ENCODE assay signal across 8 mouse cellular contexts in the genomic region with DNA sequence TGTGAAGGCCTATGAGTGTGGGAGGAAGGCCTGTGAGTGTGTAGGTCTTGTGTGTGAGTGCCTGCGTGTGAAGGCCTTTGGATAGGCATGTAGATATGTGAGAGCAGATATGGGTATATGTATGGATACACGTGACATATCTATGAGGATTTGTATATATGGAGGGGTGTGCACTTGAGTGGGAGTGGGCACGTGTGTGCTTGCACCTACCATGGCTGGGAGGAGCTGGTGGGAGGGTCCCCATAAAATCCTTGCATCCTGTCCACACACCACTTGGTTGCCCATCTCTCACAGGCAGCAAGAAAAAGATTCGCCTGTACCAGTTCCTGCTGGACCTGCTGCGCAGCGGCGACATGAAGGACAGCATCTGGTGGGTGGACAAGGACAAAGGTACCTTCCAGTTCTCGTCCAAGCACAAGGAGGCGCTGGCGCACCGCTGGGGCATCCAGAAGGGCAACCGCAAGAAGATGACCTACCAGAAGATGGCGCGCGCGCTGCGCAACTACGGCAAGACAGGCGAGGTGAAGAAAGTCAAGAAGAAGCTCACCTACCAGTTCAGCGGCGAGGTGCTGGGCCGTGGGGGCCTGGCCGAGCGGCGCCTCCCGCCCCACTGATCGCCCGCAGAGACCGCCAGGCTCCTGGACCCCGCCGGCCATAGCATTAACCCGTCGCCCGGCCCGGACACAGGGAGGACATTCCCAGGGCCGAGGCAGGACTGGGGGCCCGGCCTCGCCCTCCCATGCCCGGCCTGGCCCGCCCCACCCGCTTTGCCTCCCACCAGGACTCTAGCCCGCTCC. TPM values are rescaled to one million over a fixed set of nuclear protein-coding genes. Genes with fewer than 3 reads are reported as not detected.
DNase-seq lines count a peak whose midpoint lies in the region; ATAC-seq and TF ChIP-seq lines count a peak whose summit lies in the region.

No protein-coding gene starts in this region.

- peaks cover 17% of the 10 kb centered on the region for H3K4me1 ChIP-seq in forebrain, embryonic 10.5 days
- peaks cover 34% of the 10 kb centered on the region for H3K4me1 ChIP-seq in heart, embryonic 15.5 days (replicated peaks)
- H3K4me1 ChIP-seq in liver, embryonic 14.5 days (replicated peaks; ENCODE audit: control insufficient read depth in 2 of 2, insufficient read depth in 2 of 2, low read length in 1 of 2): peaks cover 13 to 21% of the 10 kb centered on the region in 2 experiments
- peaks cover 6% of the 10 kb centered on the region for H3K4me1 ChIP-seq in olfactory bulb, adult 2 months (ENCODE audit: control insufficient read depth, insufficient read depth, low read length)

- H3K9ac ChIP-seq in heart, embryonic 15.5 days: peak overlapping the region; percentile 59
- H3K9ac ChIP-seq in liver, embryonic 14.5 days (replicated peaks): no peak overlapping the region

- peak overlapping the region; percentile 81 for H3K27ac ChIP-seq in forebrain, embryonic 10.5 days
- peak overlapping the region; percentile 22; the same call in 1 of the 2 replicates for H3K27ac ChIP-seq in heart, embryonic 15.5 days
- H3K27ac ChIP-seq in liver, embryonic 14.5 days: no peak overlapping the region
- no peak overlapping the region for H3K27ac ChIP-seq in olfactory bulb, adult 2 months (ENCODE audit: insufficient read depth, low read depth, low read length)

- ATAC-seq in heart, embryonic 15.5 days (replicated peaks; ENCODE audit: insufficient number of reproducible peaks, insufficient read depth, low FRiP score, low read depth): peak; percentile 32; the same call in 1 of the 2 replicates
- ATAC-seq in liver, embryonic 14.5 days (ENCODE audit: insufficient read depth): peak; percentile 51

- 7% methylated on average over 42 of the region's 42 CpGs for WGBS in forebrain, embryonic 10.5 days
- WGBS in heart, embryonic 15.5 days: 9% methylated on average over 39 of the region's 42 CpGs
- WGBS in liver, embryonic 14.5 days (ENCODE audit: insufficient replicate concordance): 63% methylated on average over 42 of the region's 42 CpGs
- 8% methylated on average over 41 of the region's 42 CpGs for WGBS in olfactory bulb, adult 2 months

- no peak for TF ChIP-seq EP300 in liver, embryonic 14.5 days (IDR thresholded peaks at IDR 0.05; ENCODE audit: low read depth)

- no peaks in the 10 kb centered on the region for H3K9me3 ChIP-seq in forebrain, embryonic 10.5 days
- H3K9me3 ChIP-seq in heart, embryonic 15.5 days (replicated peaks): no peaks in the 10 kb centered on the region
- H3K9me3 ChIP-seq in liver, embryonic 14.5 days (ENCODE audit: control insufficient read depth, low read length): no peaks in the 10 kb centered on the region

- H3K36me3 ChIP-seq in forebrain, embryonic 10.5 days (replicated peaks): no peaks in the 10 kb centered on the region
- H3K36me3 ChIP-seq in heart, embryonic 15.5 days: no peaks in the 10 kb centered on the region
- no peaks in the 10 kb centered on the region for H3K36me3 ChIP-seq in liver, embryonic 14.5 days (replicated peaks; ENCODE audit: control insufficient read depth, insufficient read depth, low read depth)

- peak overlapping the region; percentile 78 for H3K4me2 ChIP-seq in heart, embryonic 15.5 days
- peak overlapping the region; percentile 38 for H3K4me2 ChIP-seq in liver, embryonic 14.5 days (ENCODE audit: low read depth)

- H3K27me3 ChIP-seq in forebrain, embryonic 10.5 days (ENCODE audit: poor library complexity, severe bottlenecking): peaks cover 32% of the 10 kb centered on the region
- no peaks in the 10 kb centered on the region for H3K27me3 ChIP-seq in heart, embryonic 15.5 days
- no peaks in the 10 kb centered on the region for H3K27me3 ChIP-seq in liver, embryonic 14.5 days (ENCODE audit: control insufficient read depth, insufficient read depth, low read length)

- no peak for TF ChIP-seq POLR2A in brain, embryonic 14.5 days (IDR thresholded peaks at IDR 0.05; ENCODE audit: borderline replicate concordance, extremely low read depth, insufficient read depth, insufficient read length, poor library complexity, severe bottlenecking)
- TF ChIP-seq POLR2A in olfactory bulb, adult 2 months (IDR thresholded peaks at IDR 0.05; ENCODE audit: insufficient read depth, low read depth, low read length): no peak

- H3K4me3 ChIP-seq in forebrain, embryonic 10.5 days: peak overlapping the region; percentile 58
- H3K4me3 ChIP-seq in heart, embryonic 15.5 days: peak overlapping the region; percentile 47
- peak overlapping the region in 1 of 2 experiments; percentile 4; a peak in 1 of 4 replicates for H3K4me3 ChIP-seq in liver, embryonic 14.5 days (ENCODE audit: insufficient read depth in 1 of 2, low read depth in 2 of 2, low read length in 2 of 2)
- H3K4me3 ChIP-seq in olfactory bulb, adult 2 months (ENCODE audit: insufficient read depth, low read depth, low read length): peak overlapping the region; percentile 45

- TF ChIP-seq CTCF in brain, embryonic 14.5 days (IDR thresholded peaks at IDR 0.05; ENCODE audit: borderline replicate concordance, extremely low read depth, insufficient read depth, insufficient read length): peak; percentile 96
- TF ChIP-seq CTCF in liver, embryonic 14.5 days (IDR thresholded peaks at IDR 0.05; ENCODE audit: low read depth): peak; percentile 99
- peak; percentile 96 for TF ChIP-seq CTCF in olfactory bulb, adult 2 months (IDR thresholded peaks at IDR 0.05; ENCODE audit: insufficient read depth, low read depth, low read length)

- peak; percentile 48 to 52 for DNase-seq in B cell, adult 2 months
- DNase-seq in brain, embryonic 14.5 days (ENCODE audit: low read depth): peak; percentile 92
- DNase-seq in forebrain, embryonic 10.5 days (ENCODE audit: extremely low spot score, low spot score): peak; percentile 96
- peak; percentile 97 to 100 for DNase-seq in kidney, postnatal 36 days
- peak; percentile 63 to 67 (median 63) for DNase-seq in liver, embryonic 14.5 days (ENCODE audit: low read depth in 3 of 3, low spot score in 3 of 3)
- peak; percentile 28 to 35 for DNase-seq in thymus, adult 18-20 months

RNA-seq across cellular contexts. Expression of gene Mybpc3, which starts 3.0 kb away (rescaled TPM):
- 0.03 TPM in 1 of 2 replicates, not detected in the other for polyA plus RNA-seq in brain, embryonic 14.5 days (2012; rRNA removed)
- not detected in 2 replicates for polyA plus RNA-seq in forebrain, embryonic 10.5 days (2016; fragmentation: Nextera tagmentation; extraction: Ambion mirVana)
- polyA plus RNA-seq in heart, embryonic 15.5 days (2015; fragmentation: Nextera tagmentation; extraction: Ambion mirVana): 909 and 937 TPM in 2 replicates
- 0.03 and 0.04 TPM in 2 replicates for polyA plus RNA-seq in liver, embryonic 14.5 days (2012; rRNA removed)
- not detected in 2 replicates for polyA plus RNA-seq in liver, embryonic 14.5 days (2014; fragmentation: Nextera tagmentation; extraction: Ambion mirVana)
- polyA plus RNA-seq in olfactory bulb, adult 2 months (2012; ENCODE audit: insufficient read depth, insufficient read length, low replicate concordance, missing spikeins): not detected in 2 replicates

RNA-seq across cellular contexts. Expression of gene Spi1, which starts 32.8 kb away (rescaled TPM):
- polyA plus RNA-seq in brain, embryonic 14.5 days (2012; rRNA removed): 5.1 and 5.3 TPM in 2 replicates
- polyA plus RNA-seq in forebrain, embryonic 10.5 days (2016; fragmentation: Nextera tagmentation; extraction: Ambion mirVana): 2.8 and 3.1 TPM in 2 replicates
- 3.9 and 8.6 TPM in 2 replicates for polyA plus RNA-seq in heart, embryonic 15.5 days (2015; fragmentation: Nextera tagmentation; extraction: Ambion mirVana)
- 13.3 and 20.5 TPM in 2 replicates for polyA plus RNA-seq in liver, embryonic 14.5 days (2012; rRNA removed)
- 12.4 and 15.6 TPM in 2 replicates for polyA plus RNA-seq in liver, embryonic 14.5 days (2014; fragmentation: Nextera tagmentation; extraction: Ambion mirVana)
- not detected in 2 replicates for polyA plus RNA-seq in olfactory bulb, adult 2 months (2012; ENCODE audit: insufficient read depth, insufficient read length, low replicate concordance, missing spikeins)

RNA-seq across cellular contexts. Expression of gene Slc39a13, which starts 44.8 kb away (rescaled TPM):
- polyA plus RNA-seq in brain, embryonic 14.5 days (2012; rRNA removed): 50.7 and 58.1 TPM in 2 replicates
- 17.8 and 17.9 TPM in 2 replicates for polyA plus RNA-seq in forebrain, embryonic 10.5 days (2016; fragmentation: Nextera tagmentation; extraction: Ambion mirVana)
- 53.5 and 63.2 TPM in 2 replicates for polyA plus RNA-seq in heart, embryonic 15.5 days (2015; fragmentation: Nextera tagmentation; extraction: Ambion mirVana)
- polyA plus RNA-seq in liver, embryonic 14.5 days (2012; rRNA removed): 11.1 and 11.2 TPM in 2 replicates
- polyA plus RNA-seq in liver, embryonic 14.5 days (2014; fragmentation: Nextera tagmentation; extraction: Ambion mirVana): 8.1 and 8.4 TPM in 2 replicates
- not detected in 2 replicates for polyA plus RNA-seq in olfactory bulb, adult 2 months (2012; ENCODE audit: insufficient read depth, insufficient read length, low replicate concordance, missing spikeins)

Comparison
In these comparisons a context has a peak if more than half of its experiments do, and no peak if none do; other contexts are left out.
1. DNase-seq: peak in every context shown above with its lines; median percentile 98 in kidney, postnatal 36 days; 96 in forebrain, embryonic 10.5 days; 92 in brain, embryonic 14.5 days; 63 in liver, embryonic 14.5 days; 50 in B cell, adult 2 months; 32 in thymus, adult 18-20 months.
2. H3K27ac ChIP-seq: peak in forebrain, embryonic 10.5 days (single experiment) and heart, embryonic 15.5 days (single experiment); none in liver, embryonic 14.5 days (single experiment) and olfactory bulb, adult 2 months (single experiment).
3. RNA of gene Mybpc3, which starts 3.0 kb away (polyA plus RNA-seq): 909 to 937 TPM in heart, embryonic 15.5 days; 0.03 to 0.04 TPM in liver, embryonic 14.5 days, 0.03 TPM in brain, embryonic 14.5 days, not detected in forebrain, embryonic 10.5 days and not detected in olfactory bulb, adult 2 months; every median in the first group is over 100 times any median in the second.
4. Peak in every context shown above with its lines, with median percentiles within 50 percentile points of each other: CTCF ChIP-seq.